Mouse (Mus musculus): ENCODE measurements around the gene Odf2. TPM values are rescaled to one million over a fixed set of nuclear protein-coding genes. Genes with fewer than 3 reads are reported as not detected.
A peak's percentile ranks its signal among the peaks of the same experiment; 100 is the strongest.
"Not testable (repeated sequence)": the region's sequence is repeated elsewhere in the genome, so short reads cannot be mapped to it uniquely, and the experiment has no call there.

Gene Odf2
- polyA plus RNA-seq, 1 experiment from 2014 or later = 42.4 TPM

DNA sequence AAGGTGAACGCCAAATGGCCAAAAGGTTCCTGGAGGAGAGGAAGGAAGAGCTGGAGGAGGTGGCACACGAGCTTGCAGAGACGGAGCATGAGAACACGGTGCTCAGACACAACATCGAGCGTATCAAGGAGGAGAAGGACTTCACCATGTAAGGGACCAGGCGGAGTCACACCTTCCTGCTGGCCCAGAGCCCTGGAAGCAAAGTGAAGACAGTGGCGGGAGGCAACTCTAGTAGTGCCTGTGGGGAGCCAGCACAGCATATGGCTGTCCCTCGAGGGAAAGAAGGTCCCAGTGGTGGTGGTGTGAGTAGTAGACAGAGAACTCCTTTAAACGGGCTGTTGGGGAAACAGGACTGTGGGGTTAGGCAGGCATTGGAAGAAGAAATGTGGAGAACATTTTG lies 13.2 kb downstream of the Odf2 start:
- Histone ChIP-seq H3K4me1 (replicated peaks) (no peaks in the 10 kb centered on the region), H3K27me3 (no peaks in the 10 kb centered on the region), H3K36me3 (peaks cover 93% of the 10 kb centered on the region), H3K4me2 (no peak overlapping the region), H3K9me3 (replicated peaks) (no peaks in the 10 kb centered on the region), H3K4me3 (no peak overlapping the region), H3K9ac (no peak overlapping the region), H3K27ac (no peak overlapping the region)
- ATAC-seq (replicated peaks; ENCODE audit: insufficient number of reproducible peaks, insufficient read depth, low FRiP score, low read depth) = no peak
- WGBS = 87% methylated on average over 10 of the region's 10 CpGs

DNA sequence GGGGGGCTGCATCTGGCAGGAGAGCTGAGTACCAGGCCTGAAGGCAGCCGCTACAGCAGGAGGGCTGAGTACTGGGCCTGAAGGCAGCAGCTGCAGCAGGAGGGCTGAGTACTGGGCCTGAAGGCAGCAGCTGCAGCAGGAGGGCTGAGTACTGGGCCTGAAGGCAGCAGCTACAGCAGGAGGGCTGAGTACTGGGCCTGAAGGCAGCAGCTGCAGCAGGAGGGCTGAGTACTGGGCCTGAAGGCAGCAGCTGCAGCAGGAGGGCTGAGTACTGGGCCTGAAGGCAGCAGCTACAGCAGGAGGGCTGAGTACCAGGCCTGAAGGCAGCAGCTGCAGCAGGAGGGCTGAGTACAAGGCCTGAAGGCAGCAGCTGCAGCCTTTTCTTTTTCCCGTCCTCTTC lies 19.1 kb downstream of the Odf2 start:
- H3K4me2 ChIP-seq; H3K27me3 ChIP-seq; H3K4me1 ChIP-seq (replicated peaks); H3K4me3 ChIP-seq; H3K27ac ChIP-seq; H3K9ac ChIP-seq; ATAC-seq (replicated peaks; ENCODE audit: insufficient number of reproducible peaks, insufficient read depth, low FRiP score, low read depth); H3K9me3 ChIP-seq (replicated peaks): not testable (repeated sequence)
- WGBS = 89% methylated on average over 2 of the region's 2 CpGs
- peaks cover 69% of the 10 kb centered on the region for H3K36me3 ChIP-seq

DNA sequence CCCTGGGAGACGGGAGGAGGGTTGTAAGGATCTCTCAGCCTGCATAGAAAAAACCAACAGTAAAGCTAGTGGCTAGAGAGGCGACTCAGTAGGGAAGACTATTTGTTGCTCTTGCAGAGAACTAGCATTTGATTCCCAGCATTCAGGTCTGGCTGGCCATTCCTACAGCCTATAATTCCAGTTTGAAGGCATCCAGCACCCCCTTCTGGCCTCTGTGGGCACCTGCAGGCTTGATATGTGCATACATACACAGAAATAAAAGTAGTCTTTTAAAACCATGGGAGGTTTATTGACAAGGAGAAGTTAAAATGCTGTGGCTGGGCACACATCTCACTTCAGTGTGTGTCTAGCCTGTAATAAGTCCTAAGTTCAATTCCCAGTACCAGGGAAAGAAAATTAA lies 21.0 kb downstream of the Odf2 start:
- H3K4me3 ChIP-seq = no peak overlapping the region
- peaks cover 67% of the 10 kb centered on the region for H3K36me3 ChIP-seq
- H3K27ac ChIP-seq = no peak overlapping the region
- no peaks in the 10 kb centered on the region for H3K27me3 ChIP-seq
- no peak overlapping the region for H3K9ac ChIP-seq
- no peak overlapping the region for H3K4me2 ChIP-seq
- H3K4me1 ChIP-seq (replicated peaks) = no peaks in the 10 kb centered on the region
- 90% methylated on average over 2 of the region's 2 CpGs for whole genome bisulfite sequencing
- H3K9me3 ChIP-seq (replicated peaks) = no peaks in the 10 kb centered on the region
- no peak for ATAC-seq (replicated peaks; ENCODE audit: insufficient number of reproducible peaks, insufficient read depth, low FRiP score, low read depth)

GRCm38 (mm10) chr2:29917621-29918020 lies 28.6 kb downstream of the Odf2 start:
- 0 out of 2 replicates have a peak, but pooled peaks have one; percentile 31 for ATAC-seq (replicated peaks; ENCODE audit: insufficient number of reproducible peaks, insufficient read depth, low FRiP score, low read depth)
- Histone ChIP-seq H3K9me3 (replicated peaks) (no peaks in the 10 kb centered on the region), H3K4me1 (replicated peaks) (peaks cover 5% of the 10 kb centered on the region; the same call in 1 of the 2 replicates), H3K36me3 (peaks cover 77% of the 10 kb centered on the region), H3K4me3 (no peak overlapping the region), H3K4me2 (no peak overlapping the region), H3K27me3 (no peaks in the 10 kb centered on the region), H3K9ac (no peak overlapping the region), H3K27ac (no peak overlapping the region)
- WGBS = 85% methylated on average over 11 of the region's 11 CpGs

DNA sequence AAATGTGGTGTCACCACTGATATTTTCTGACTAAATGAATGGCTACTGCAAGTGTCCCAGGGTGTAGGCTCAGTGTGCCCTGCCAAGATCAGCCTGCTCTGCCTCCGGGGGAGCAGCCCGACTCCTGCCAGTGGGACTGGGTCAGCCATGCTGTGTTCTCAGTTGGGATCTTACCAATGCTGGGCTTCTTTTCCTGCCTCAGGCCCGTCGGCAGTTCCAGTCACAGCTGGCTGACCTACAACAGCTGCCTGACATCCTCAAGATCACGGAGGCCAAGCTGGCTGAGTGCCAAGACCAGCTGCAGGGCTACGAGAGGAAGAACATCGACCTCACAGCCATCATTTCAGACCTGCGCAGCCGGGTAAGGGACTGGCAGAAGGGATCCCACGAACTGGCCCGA lies 33.0 kb downstream of the Odf2 start:
- H3K36me3 ChIP-seq = peaks cover 83% of the 10 kb centered on the region
- H3K9me3 ChIP-seq (replicated peaks) = no peaks in the 10 kb centered on the region
- no peaks in the 10 kb centered on the region for H3K27me3 ChIP-seq
- no peak overlapping the region for H3K4me3 ChIP-seq
- H3K4me1 ChIP-seq (replicated peaks) = peaks cover 5% of the 10 kb centered on the region; the same call in 1 of the 2 replicates
- H3K4me2 ChIP-seq = no peak overlapping the region
- H3K9ac ChIP-seq = no peak overlapping the region
- no peak for ATAC-seq (replicated peaks; ENCODE audit: insufficient number of reproducible peaks, insufficient read depth, low FRiP score, low read depth)
- no peak overlapping the region for H3K27ac ChIP-seq
- WGBS = 44% methylated on average over 11 of the region's 11 CpGs

DNA sequence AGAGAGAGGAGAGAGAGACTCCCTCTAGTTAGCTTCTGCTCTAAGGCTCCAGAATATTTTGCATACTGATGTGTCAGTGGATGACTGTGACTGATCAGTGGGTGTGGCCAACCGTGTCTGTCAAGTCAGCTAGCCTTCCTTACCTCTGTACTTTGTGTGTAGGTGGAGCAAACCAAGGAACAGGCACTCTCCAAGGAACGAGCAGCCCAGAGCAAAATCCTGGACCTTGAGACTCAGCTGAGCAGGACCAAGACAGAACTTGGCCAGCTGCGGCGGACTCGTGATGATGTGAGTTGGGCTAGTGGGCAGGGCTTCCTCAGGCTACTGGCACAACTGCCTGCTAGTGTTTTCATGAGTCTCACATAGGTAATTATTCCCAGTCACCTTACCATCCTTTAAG lies 37.5 kb downstream of the Odf2 start:
- 85% methylated on average over 5 of the region's 5 CpGs for WGBS
- no peak overlapping the region for H3K9ac ChIP-seq
- no peaks in the 10 kb centered on the region for H3K9me3 ChIP-seq (replicated peaks)
- no peak for ATAC-seq (replicated peaks; ENCODE audit: insufficient number of reproducible peaks, insufficient read depth, low FRiP score, low read depth)
- no peak overlapping the region for H3K4me3 ChIP-seq
- peaks cover 86% of the 10 kb centered on the region for H3K36me3 ChIP-seq
- H3K4me2 ChIP-seq = no peak overlapping the region
- H3K27me3 ChIP-seq = no peaks in the 10 kb centered on the region
- H3K27ac ChIP-seq = no peak overlapping the region
- peaks cover 5% of the 10 kb centered on the region; the same call in 1 of the 2 replicates for H3K4me1 ChIP-seq (replicated peaks)

GRCm38 (mm10) chr2:29930506-29930905 lies 41.5 kb downstream of the Odf2 start:
- no peak overlapping the region for H3K4me3 ChIP-seq
- H3K36me3 ChIP-seq = peaks cover 47% of the 10 kb centered on the region
- no peak overlapping the region for H3K4me2 ChIP-seq
- no peaks in the 10 kb centered on the region for H3K27me3 ChIP-seq
- no peak for ATAC-seq (replicated peaks; ENCODE audit: insufficient number of reproducible peaks, insufficient read depth, low FRiP score, low read depth)
- WGBS = 84% methylated on average over 10 of the region's 10 CpGs
- H3K9ac ChIP-seq = no peak overlapping the region
- no peak overlapping the region for H3K27ac ChIP-seq
- H3K9me3 ChIP-seq (replicated peaks) = no peaks in the 10 kb centered on the region
- H3K4me1 ChIP-seq (replicated peaks) = no peaks in the 10 kb centered on the region

GRCm38 (mm10) chr2:29931194-29931593 lies 42.2 kb downstream of the Odf2 start:
- no peak for ATAC-seq (replicated peaks; ENCODE audit: insufficient number of reproducible peaks, insufficient read depth, low FRiP score, low read depth)
- WGBS = 90% methylated on average over 6 of the region's 6 CpGs
- no peak overlapping the region for H3K27ac ChIP-seq
- H3K4me2 ChIP-seq = no peak overlapping the region
- H3K27me3 ChIP-seq = no peaks in the 10 kb centered on the region
- H3K9me3 ChIP-seq (replicated peaks) = no peaks in the 10 kb centered on the region
- H3K4me3 ChIP-seq = no peak overlapping the region
- no peak overlapping the region for H3K9ac ChIP-seq
- H3K36me3 ChIP-seq = peaks cover 40% of the 10 kb centered on the region
- H3K4me1 ChIP-seq (replicated peaks) = peaks cover 6% of the 10 kb centered on the region

DNA sequence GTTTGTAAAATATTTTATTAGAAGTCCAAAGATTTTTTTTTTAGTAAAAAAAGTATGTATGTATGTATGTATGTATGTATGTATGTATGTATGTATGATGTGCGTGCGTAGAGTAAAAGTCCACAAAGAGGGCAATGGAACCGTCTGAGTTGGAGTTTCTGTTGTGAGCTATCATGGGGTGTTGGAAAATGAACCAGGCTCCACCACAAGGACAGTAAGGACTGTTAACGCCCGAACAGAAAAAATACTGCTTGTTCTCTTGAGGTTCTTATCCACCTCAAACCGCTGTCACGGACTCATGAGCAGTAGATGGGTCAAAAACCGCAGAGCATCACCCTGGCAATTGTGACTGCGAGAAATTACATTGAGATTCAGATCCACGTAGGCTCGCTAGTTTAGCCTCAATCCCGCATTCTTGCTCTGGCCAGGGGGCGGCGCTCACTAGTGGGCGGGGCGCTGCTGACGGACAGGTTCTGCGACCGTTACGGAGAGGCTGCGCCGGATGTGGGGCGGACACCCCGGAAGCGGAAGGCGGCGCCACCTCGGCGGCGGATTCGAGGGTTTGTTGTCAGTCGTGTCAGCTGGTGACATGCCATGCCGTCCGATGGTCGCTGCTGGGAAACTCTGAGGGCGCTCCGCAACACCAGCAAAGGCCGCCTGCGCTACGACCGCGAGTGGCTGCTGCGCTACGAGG lies 46.0 kb downstream of the Odf2 start, which contains the start of gene Gle1:
Gene Gle1 (plus strand): TSS at position 521 of the 694 bp plus-strand sequence.
- H3K4me2 ChIP-seq = peak within 1 kb of the TSS; percentile 81
- H3K4me1 ChIP-seq (replicated peaks) = peaks cover 8% of the 10 kb centered on the region
- peak within 1 kb of the TSS; percentile 98 for H3K4me3 ChIP-seq
- H3K27me3 ChIP-seq = no peaks in the 10 kb centered on the region
- 3% methylated on average over 44 of the region's 44 CpGs for WGBS
- peaks cover 33% of the 10 kb centered on the region for H3K36me3 ChIP-seq
- ATAC-seq (replicated peaks; ENCODE audit: insufficient number of reproducible peaks, insufficient read depth, low FRiP score, low read depth) = peak; percentile 93
- H3K9ac ChIP-seq = peak within 1 kb of the TSS; percentile 77
- H3K27ac ChIP-seq = peak within 1 kb of the TSS; percentile 86
- no peaks in the 10 kb centered on the region for H3K9me3 ChIP-seq (replicated peaks)

DNA sequence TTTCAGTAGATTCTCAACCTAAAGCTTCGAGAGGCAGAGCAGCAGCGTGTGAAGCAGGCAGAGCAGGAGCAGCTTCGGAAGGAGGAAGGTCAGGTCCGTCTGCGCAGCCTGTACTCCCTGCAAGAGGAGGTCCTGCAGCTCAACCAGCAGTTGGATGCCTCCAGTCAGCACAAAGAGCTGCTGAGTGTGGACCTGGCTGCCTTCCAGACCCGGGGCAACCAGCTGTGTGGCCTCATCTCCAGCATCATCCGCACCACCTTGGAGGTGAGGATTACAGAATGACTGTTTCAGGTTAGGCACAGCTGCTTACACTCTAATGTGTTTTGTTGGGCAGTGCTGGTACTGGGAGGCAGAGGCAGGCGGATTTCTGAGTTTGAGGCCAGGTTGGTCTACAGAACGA lies 51.1 kb downstream of the Odf2 start:
- Histone ChIP-seq H3K4me2 (no peak overlapping the region), H3K4me1 (replicated peaks) (peaks cover 8% of the 10 kb centered on the region), H3K9ac (no peak overlapping the region), H3K36me3 (peaks cover 56% of the 10 kb centered on the region), H3K9me3 (replicated peaks) (no peaks in the 10 kb centered on the region), H3K27ac (no peak overlapping the region), H3K27me3 (no peaks in the 10 kb centered on the region), H3K4me3 (no peak overlapping the region)
- no peak for ATAC-seq (replicated peaks; ENCODE audit: insufficient number of reproducible peaks, insufficient read depth, low FRiP score, low read depth)
- 85% methylated on average over 9 of the region's 9 CpGs for WGBS

GRCm38 (mm10) chr2:29940826-29941225 lies 51.8 kb downstream of the Odf2 start:
- no peak overlapping the region for H3K9ac ChIP-seq
- no peak overlapping the region for H3K4me2 ChIP-seq
- H3K27me3 ChIP-seq = no peaks in the 10 kb centered on the region
- no peak overlapping the region for H3K4me3 ChIP-seq
- H3K4me1 ChIP-seq (replicated peaks) = peaks cover 8% of the 10 kb centered on the region
- 91% methylated on average over 7 of the region's 7 CpGs for WGBS
- H3K27ac ChIP-seq = no peak overlapping the region
- ATAC-seq (replicated peaks; ENCODE audit: insufficient number of reproducible peaks, insufficient read depth, low FRiP score, low read depth) = no peak
- peaks cover 56% of the 10 kb centered on the region for H3K36me3 ChIP-seq
- H3K9me3 ChIP-seq (replicated peaks) = no peaks in the 10 kb centered on the region

- WGBS = 33% methylated on average over 1 of the region's 1 CpGs
These were observed 55.7 kb downstream of the Odf2 start for GRCm38 (mm10) chr2:29944723-29945122.

More at GRCm38 (mm10) chr2:29944723-29945122, 55.7 kb downstream of the Odf2 start:
- H3K9ac ChIP-seq = no peak overlapping the region
- no peak overlapping the region for H3K4me3 ChIP-seq
- 0 out of 2 replicates have a peak, but pooled peaks cover 2% of the 10 kb centered on the region for H3K4me1 ChIP-seq (replicated peaks)
- peak overlapping the region; percentile 86 for H3K27ac ChIP-seq
- H3K4me2 ChIP-seq = no peak overlapping the region
- H3K36me3 ChIP-seq = peaks cover 71% of the 10 kb centered on the region
- peak; percentile 85 for ATAC-seq (replicated peaks; ENCODE audit: insufficient number of reproducible peaks, insufficient read depth, low FRiP score, low read depth)
- no peaks in the 10 kb centered on the region for H3K9me3 ChIP-seq (replicated peaks)
- no peaks in the 10 kb centered on the region for H3K27me3 ChIP-seq
